Mouse (Mus musculus) kidney, postnatal 10 days (tissue): ENCODE measurements around the gene Pkn1.

Source experiments
- DNase-seq: peaks from one replicate; pipeline ENCODE4 v3.0.0; 2021; ENCODE audit warnings: mixed read lengths

Gene Pkn1

DNA sequence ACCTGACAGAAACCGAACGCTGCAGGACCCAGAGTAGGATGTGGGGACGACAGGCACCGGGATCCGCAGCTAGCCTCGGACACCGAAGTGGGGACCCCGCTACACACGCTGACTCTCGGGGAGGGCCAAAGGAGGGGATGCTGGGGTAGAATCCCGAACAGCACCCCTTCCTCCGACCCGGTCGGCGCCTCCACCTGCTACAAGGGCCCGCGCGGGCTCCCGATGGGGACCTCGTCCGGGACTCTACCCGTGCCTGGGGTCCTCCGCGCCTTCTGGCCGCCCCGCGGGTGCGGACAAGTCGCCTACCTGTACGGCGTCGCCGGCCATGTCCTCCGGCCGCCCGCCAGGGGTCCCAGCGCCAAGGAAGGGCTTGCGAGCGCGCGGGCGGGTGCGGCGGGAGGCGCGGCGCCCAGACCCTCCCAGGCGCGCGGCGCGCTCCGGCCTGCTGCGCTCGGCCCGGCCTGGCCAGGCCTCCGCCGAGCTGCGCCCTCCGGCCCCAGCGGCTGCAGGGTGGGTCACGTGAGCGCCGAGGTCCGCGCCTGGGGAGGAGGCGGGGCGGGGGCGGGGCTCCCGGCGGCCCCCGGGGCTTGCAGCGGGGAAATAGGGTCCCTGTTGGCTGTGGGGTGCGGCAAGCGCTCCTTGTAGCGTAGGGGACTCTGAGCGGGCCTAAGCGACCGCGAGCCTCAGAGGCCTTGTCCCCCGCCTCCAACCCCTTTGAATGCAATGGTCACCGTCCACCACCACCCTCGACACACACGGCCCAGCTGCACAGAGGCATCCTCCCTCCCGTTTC is at the start of gene Pkn1:
TSS of gene Pkn1 (minus strand) at position 519 of the 793 bp plus-strand sequence.
- DNase-seq = peak; percentile 93

DNA sequence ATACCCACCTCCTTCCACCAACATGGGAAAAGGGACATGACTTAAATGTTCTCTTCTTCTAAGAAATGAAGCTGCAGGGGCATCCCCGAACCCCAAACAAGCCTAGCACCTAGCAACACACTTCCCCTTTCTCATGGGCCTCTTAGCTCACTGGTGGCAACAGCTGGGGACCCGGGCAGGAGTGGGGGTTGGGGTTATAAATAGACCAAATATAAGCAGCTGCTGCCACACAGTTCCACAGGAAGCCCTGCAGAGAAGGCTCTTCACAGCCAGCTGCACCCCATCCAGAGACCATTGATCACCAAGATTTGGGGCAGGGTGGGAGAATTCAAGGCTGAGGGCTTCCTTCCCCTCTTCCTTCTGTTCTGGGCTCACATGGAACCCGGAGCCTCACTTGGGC is 49.7 kb upstream of the Pkn1 start:
- DNase-seq = peak; percentile 55

DNA sequence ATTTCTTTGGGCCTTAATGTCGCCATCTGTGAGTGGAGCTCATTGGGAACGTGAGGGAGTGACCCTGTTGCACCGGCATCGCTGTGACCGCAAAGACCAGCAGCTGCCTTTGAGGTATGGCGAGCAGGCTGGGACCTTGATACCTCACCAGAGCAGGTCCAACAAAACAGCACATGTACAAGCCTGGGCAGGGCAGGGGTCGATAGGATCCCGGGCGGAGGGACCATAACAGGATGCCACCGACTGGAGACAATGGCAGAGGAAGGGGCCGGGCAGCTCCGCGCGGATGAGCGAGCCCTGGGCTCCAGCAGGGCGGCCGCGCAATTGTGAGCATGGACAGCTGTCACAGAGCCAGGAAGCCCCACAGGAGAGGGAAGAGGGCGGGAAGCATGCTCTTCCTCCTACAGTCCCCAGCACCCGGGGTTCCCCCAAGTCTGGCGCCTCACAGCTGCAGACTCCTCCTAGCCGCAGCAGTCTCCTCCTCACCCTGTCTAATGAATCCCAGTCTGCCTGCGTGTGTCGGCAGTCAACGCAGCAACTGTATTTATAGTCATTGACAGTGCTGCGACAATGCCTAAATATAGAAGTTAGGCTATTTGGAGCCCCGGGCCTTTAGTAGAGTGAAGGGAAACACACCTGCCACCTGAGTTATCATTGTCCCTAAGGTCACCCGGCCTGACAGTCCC is 48.8 kb upstream of the Pkn1 start:
- peak; percentile 87 for DNase-seq

DNA sequence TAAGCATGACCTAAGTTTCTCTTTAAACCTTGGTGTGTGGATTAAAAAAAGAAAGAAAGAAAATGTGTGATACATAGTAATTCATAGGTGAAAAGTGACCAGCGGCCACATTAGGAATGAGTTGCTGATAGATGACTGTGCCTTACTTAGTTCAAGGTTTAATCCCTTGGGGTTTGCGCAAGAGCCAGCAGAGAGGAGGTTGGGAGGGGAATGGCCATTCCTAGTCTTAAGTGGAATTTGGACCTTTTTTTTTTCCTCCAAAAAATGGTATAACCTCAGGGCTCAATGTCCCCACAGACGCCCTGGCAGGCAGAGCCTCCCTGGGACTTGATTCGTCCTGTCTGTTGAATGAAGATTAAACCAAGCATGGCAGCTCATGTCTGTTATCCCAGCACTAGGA is 45.1 kb upstream of the Pkn1 start:
- no peak for DNase-seq

DNA sequence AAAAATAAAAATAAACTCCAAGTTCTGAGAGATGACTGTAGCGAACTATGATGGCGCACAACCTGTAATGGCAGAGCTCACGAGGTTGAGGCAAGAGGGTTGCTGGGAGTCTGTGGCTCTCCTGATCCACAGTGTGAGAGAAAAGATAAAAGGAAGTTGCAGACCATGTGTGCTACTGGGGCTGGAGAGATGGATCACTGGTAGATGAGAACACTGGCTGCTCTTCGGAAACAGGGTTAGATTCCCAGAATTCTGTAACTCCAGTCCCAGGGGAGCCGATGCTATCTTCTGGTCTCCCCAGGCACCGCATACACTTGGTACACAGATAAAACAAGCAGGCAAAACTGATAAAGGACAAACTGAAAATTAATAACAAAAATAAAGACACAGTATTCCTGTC is 44.0 kb upstream of the Pkn1 start:
- no peak for DNase-seq

DNA sequence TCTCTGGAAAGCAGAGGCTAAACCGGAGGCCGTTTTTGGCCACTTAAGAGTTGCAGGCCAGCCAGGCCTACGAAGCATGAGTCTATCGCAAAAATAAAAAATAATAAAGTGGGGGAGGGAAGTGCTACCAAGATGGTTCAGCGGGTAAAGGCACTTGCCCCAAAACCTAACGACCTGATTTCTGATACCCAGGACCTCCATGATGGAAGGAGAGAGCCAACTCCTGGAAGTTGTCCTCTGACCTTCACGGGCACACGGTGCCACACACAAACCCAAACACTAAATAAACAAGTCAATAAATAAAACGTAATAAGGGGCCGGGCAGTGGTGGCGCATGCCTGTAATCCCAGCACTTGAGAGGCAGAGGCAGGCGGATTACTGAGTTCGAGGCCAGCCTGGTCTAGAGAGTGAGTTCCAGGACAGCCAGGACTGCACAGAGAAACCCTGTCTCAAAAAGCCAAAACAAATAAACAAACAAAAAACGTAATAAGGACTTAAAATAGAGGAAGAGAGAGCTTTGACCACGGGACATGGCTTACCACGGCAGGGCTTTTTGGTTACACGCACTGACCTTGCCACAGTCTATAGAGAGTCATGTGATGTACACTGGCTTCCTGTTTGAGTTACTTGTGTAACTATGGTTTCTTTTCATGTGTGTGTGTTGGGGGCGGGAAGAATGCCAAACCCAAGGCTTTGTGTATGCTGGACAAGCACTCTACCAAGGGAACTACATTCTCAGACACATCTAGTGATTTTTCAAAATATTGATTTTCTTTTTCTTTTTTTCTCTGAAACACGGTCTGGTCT is 43.1 kb upstream of the Pkn1 start:
- DNase-seq = no peak

DNA sequence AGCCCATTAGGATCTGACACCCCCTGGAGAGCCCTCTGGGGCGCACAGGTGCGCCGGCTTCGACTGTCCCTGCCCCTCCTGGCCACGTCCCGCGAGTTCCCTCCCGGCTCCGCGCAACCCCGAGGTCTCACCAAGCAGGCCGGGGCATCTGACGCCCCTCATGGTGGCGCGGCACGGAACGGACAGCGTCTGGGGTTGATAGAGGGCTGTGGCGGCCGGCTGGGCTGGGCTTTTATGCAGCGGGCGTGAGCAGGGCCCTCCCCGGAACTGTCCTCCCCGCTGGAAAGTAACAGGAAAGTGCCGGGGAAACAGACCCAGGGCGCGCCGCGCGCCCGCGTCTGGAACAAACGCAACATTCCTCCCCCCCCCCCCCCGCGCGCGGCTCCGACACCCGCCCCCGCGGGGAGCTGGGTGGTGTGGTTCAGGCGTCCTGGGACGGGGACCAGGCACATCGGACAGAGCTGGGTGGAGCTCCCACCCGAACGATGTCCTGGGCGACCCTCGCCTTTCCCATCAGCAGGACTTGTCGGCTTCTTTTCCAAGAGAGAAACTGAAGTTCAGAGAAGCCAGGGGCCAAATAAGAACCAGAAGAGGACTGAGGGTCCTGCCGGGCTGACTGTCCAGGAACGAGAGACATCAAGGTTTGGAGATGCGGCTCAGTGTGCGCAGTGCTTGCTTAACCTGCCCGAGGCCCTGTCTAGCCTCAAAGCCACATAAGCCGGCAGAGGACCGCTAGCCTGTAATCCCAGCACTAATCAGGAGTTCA is 42.2 kb upstream of the Pkn1 start, which contains the start of gene Adgre5:
TSS of gene Adgre5 (minus strand) at position 351 of the 766 bp plus-strand sequence.
- peak; percentile 89 for DNase-seq

DNA sequence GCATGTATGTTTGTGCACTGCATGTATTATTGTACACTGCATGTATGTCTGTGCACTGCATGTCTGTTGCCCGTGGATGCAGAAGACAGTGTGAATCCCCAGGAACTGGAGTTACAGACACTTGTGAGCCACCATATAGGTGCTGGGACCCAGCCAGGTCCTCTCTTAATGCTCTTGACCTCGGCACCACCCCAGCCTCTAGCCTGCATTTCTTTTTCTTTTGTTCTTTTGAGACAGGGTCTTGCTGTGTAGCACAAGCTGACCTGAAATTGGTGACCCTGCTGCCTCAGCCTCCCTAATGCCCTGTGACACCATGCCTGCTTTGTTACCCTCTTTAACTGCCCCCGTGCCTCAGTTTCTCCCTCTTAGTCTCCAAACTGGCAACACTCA is 41.6 kb upstream of the Pkn1 start:
- no peak for DNase-seq

DNA sequence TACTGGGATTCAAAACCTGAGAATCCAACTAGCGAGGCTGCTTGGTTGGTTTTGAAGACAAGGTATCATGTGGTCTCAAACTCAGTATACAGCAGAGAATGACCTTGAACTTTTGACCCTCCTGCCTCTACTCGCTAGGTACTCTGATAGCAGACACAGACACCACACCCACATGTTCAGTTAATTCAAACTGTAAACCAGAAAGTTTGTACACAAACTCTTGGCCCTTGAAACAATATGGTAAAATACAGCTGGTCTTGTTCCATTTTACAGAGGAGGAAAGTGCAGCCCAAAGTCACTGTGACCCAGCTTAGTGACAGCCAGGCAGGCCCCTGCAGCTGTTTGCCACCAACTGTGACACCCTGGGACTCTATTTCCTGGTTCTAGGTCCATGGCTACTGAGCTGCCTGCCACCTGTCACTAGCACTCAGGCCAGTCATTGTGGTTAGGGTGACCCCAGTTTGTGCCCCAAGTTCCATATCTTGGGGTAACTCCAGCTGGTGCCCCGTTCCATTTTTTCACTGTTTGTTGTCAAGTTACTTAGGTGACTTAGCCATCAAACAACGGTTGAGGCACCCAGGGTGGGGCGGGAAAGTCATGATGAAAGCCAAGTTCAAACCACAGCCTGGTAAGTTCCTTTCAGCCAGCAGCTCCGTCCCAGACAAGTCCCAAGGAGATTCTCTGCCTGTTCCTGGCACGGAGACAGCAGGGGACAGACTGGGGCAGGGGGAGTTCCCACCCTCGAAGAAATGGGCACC is 40.9 kb upstream of the Pkn1 start:
- peak; percentile 50 for DNase-seq

DNA sequence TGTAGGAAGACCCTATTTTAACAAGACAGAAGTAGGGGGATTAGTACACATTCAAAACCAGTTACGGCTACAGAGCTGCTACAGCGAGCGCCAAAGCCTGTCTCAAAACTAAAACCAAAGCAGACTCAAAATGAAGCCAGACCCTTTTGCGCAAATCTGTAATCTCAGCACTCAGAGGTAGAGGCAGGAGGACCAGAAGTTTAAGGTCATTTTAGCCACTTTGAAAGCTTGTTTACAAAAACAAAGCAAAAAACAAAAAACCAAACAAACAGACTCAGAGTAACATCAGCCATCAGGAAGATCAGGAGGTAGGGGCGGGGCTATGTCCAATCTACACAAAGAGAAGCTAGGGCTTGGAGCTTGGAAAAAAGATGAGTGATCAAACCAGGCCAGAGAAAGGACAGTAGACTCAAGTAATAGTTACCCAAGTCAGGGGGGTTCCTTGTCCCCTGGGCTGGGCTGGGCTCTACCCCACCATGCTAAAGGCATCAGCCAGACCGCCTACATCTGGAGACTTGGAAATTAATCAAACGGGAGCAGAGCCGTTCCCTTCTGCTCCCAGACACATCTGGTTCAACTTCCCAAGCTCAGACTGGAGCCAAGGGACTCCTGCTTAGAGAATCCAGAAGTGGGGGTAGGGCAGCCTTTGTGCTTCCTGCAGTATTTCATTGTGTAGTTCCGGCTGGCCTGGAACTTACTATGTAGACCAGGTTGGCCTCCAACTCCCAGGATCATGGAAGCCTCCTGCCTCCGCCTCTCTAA is 40.2 kb upstream of the Pkn1 start:
- DNase-seq = peak; percentile 69

DNA sequence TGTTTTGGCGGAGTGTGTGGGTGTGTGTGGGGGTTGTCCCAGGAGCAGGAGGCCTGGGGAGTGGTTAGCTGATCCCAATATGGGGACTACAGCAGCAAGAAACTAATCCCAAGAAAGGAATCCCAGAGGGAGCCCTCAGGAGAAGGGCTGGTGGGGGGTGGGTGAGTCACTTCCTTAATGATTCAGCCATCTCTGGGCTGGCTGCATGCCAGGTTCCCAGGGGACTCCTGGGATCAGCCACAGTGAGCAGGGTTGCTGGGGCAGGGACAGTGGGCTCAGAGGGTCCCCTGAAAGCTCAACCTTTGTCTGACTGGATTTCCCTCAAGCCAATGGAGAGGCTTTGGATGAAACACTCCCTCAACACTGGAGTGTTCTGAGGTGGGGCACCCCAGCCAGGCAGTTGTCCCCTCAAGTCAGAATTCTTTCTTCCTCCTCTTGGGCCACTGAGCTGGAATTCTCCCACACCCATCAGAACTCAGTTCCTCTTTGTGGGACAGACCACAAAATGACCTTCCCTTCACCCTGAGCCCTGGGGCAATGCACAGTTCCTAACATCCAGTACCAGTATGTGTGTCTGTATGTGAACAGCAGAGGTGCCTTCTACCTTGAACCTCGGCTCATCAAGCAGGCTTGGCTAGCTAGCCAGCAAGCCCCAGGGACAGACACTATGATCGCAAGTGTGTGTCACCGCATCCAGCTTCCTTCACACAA is 39.0 kb upstream of the Pkn1 start:
- DNase-seq = peak; percentile 88

DNA sequence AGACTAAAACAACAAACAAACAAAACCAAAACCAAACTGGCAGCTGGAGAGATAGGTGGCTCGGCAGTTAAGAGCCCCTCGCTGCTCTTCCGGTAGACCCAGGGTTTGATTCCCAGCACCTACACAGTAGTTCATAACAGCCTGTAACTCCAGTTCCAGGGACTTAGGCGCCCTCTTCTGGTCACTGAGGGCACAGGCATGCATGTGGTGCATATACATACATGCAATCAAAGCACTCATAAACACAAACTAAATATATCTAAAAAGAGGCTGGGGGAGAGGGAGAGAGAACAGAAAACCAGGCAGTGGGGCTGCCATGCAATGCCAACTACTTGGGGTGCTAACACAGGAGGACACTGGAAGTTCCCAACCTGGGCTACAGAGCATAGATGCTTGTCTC is 38.4 kb upstream of the Pkn1 start:
- no peak for DNase-seq

DNA sequence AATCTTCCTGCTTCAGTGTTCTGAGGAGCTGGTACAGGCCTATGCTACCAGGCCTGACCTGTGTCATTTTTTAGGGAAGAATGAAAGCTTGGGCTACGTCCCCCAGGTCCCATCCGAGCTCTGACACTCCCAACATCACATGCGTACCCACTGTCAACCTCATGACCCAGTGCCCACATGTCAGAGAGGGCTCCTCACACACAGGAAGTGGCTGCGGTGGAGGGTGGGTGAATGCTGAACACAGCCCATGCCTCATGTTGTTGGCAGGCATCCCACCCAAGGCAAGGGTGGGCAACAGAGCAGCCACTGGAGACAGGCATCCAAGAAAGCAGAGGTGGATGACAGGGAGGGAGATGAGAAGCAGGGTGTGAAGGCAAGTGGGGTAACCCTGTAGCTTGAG is 37.7 kb upstream of the Pkn1 start:
- no peak for DNase-seq

DNA sequence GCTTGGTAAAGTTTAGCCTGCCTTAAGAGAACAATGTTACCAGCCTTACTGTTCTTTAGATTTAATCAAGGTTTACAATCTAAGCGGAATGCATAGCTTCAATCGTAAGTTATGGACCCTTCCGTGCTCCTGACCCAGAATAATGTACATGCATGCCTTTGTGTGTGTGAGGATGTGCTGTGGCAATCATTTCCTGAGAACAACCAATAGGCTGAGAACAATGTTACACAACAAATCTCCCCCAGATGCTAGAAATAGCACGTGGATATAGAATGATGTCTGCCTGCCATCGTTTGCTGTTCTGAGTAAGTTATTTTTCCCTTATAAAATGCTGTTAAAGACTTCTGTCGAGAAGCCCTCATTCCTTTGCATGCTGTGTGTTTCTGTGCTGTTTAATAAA is 33.9 kb upstream of the Pkn1 start:
- DNase-seq = no peak

DNA sequence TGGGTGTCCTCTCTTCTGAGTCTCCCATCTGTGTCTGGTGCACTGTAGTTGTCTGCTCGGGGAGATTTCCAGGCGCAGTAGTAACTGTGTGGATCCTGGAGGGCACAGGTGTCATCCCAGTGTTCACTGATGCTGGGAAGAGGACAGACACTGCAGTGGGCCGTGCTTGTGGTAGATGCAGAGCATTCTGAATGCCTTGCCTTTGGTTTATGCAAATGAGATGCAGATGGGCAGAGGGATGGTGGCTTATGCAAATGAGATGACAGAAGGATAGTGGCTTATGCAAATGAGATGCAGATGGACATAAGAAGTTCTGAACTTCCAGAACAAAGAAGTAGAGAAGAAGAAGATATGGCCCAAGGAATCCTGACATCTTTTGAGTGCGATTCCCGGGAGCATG is 32.9 kb upstream of the Pkn1 start:
- DNase-seq = no peak

DNA sequence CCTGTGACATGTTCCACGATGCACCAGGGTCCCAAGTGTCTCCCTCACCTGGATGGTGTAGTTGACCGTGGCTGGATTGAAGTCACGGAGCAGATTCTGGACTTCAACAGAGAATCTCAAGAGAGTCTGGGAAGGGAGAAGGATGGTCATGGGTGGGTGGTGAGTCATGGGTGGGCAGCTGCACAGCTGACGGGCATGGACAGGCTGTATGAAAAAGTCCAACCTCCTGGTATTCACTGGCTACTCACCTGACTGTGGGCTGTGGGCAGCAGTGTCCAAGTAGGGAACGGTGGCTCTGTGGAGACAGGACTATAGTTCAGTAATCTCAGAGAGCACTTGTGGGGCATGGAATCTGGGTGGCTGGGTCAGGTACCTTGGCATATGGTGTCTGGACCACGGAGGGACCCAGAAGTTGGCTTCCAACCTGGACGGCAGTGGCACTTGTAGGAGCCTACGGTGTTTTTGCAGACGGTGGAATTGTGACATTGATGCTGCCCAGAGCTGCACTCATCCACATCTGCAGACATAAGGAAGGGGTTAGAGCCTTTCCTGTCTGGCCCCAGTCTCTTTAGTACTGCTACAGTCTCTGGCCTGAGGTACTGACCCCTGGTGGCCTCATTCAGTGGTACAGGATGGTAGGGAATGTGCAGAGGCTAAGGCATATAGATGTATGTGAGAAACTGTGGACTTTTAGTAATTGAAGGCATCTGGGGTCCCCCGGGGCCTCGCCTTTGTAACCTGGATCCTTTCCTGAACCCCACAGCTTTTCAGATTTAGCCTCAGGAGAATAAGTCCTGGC is 30.2 kb upstream of the Pkn1 start:
- peak; percentile 72 for DNase-seq

DNA sequence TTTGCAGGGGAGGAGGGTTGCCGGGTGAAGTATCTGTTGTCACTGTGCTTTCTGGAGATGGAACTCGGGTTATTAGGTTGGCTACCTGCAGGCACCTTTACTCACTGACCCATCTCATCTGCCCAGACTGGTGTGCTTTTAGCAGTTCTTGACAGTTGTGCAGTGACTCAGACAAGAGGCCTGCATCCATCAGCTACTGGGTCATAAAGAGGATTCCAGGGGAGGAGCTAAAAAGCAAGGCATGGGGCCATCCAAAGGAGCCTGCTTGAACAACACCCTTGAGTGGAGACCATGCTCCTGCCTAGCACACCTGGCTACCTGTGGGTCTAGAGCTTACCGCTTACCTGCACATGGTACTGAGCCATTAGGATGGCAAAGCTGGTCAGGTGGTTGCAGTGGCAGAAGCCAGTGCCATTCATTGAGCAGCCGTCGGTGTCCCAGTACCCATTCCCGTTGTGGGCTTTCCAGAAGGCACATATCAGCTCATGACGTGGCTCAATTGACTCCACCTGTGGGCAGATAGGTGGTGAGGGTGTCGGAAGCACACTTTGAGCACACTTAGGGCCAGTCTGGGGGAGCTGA is 26.6 kb upstream of the Pkn1 start:
- no peak for DNase-seq

DNA sequence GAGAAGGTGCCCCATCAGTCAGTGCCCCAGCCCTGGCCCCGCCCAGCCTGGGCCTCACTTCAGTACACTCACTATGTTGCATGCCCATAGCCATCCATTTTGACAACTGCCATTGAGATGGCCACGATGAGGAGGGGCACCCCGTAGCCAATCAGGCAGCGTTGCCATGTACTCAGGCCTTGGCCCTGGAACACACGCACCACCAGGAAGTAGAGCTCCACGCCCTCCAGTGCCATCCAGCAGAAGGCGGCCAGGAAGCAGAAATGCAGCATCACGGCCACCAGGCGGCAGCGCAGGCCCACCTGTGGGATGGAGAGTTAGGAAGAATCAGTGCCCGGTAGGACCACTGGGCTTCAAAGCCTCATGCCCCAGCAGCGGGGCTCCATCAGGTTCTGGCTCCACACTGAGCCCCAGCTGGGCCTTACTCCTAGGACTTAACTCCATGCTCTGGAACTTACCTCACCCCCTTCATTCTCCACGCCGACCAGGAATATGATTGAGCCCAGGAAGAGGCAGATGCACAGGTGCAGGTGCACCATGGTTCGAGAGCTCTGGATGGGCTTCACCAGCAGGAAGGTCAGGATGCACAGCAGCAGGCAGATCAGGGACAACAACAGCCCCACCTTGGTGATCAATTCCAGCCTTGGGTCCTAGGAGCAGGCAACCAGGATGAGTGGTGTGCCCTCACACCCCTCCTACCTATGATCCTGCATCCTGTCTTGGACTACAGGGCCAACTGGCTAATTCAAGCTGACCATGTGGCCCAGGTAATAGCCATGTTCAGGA is 25.9 kb upstream of the Pkn1 start:
- peak; percentile 90 for DNase-seq
